Mouse (Mus musculus): Measurements from ENCODE around the gene Cul1. TPM values are rescaled to one million over a fixed set of nuclear protein-coding genes. Genes with fewer than 3 reads are reported as not detected.

The Cul1 gene
- polyA plus RNA-seq, 1 experiment = 20.6 TPM

- TF ChIP-seq POLR2A (IDR thresholded peaks at IDR 0.05; ENCODE audit: borderline replicate concordance, extremely low read depth, low read depth, low read length) (no peak), CTCF (IDR thresholded peaks at IDR 0.05; ENCODE audit: insufficient read depth, low read length) (no peak)
- Histone ChIP-seq H3K4me1 (ENCODE audit: control insufficient read depth, insufficient read depth, low read length) (peaks cover 7% of the 10 kb centered on the region), H3K4me3 (replicated peaks; ENCODE audit: extremely low read depth, low read depth, low read length) (no peak overlapping the region)
- DNase-seq = no peak
Observed at GRCm38 (mm10) chr6:47467058-47467457, 13.9 kb downstream of the Cul1 start.

DNA sequence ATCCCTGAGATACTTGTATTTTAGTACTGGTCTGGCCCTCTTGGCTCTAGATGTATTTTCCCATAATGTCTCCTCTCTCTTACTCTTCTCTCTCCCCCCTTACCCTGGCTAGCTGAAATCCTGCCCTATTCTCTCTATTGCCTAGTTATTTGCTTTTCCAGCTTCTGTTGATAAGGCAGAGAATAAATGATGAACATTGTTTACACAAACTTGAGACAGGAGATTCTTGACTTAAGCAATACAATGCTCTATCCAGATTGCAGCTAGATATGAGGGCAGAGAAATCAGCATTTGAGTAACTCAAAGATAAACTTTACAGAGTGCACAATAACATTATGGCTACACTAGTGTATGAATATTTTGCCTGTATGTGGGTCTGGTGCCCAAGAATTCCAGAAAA is 16.6 kb downstream of the Cul1 start:
- no peak for TF ChIP-seq POLR2A (IDR thresholded peaks at IDR 0.05; ENCODE audit: borderline replicate concordance, extremely low read depth, low read depth, low read length)
- TF ChIP-seq CTCF (IDR thresholded peaks at IDR 0.05; ENCODE audit: insufficient read depth, low read length) = no peak
- no peak for DNase-seq
- Histone ChIP-seq H3K4me1 (ENCODE audit: control insufficient read depth, insufficient read depth, low read length) (peaks cover 8% of the 10 kb centered on the region), H3K4me3 (replicated peaks; ENCODE audit: extremely low read depth, low read depth, low read length) (no peak overlapping the region)

- Histone ChIP-seq H3K4me3 (replicated peaks; ENCODE audit: extremely low read depth, low read depth, low read length) (no peak overlapping the region), H3K4me1 (ENCODE audit: control insufficient read depth, insufficient read depth, low read length) (peaks cover 4% of the 10 kb centered on the region)
- TF ChIP-seq POLR2A (IDR thresholded peaks at IDR 0.05; ENCODE audit: borderline replicate concordance, extremely low read depth, low read depth, low read length) (no peak), CTCF (IDR thresholded peaks at IDR 0.05; ENCODE audit: insufficient read depth, low read length) (no peak)
- no peak for DNase-seq
Observed at GRCm38 (mm10) chr6:47472444-47472843, 19.2 kb downstream of the Cul1 start.

- Histone ChIP-seq H3K4me1 (ENCODE audit: control insufficient read depth, insufficient read depth, low read length) (peaks cover 9% of the 10 kb centered on the region), H3K4me3 (replicated peaks; ENCODE audit: extremely low read depth, low read depth, low read length) (no peak overlapping the region)
- no peak for DNase-seq
- WGBS = 94% methylated on average over 1 of the region's 1 CpGs
- TF ChIP-seq POLR2A (IDR thresholded peaks at IDR 0.05; ENCODE audit: borderline replicate concordance, extremely low read depth, low read depth, low read length) (no peak), CTCF (IDR thresholded peaks at IDR 0.05; ENCODE audit: insufficient read depth, low read length) (no peak)
Observed at GRCm38 (mm10) chr6:47482027-47482426, 28.8 kb downstream of the Cul1 start.

- DNase-seq = no peak
- H3K4me3 ChIP-seq (replicated peaks; ENCODE audit: extremely low read depth, low read depth, low read length) = no peak overlapping the region
- 86% methylated on average over 4 of the region's 4 CpGs for WGBS
Observed at GRCm38 (mm10) chr6:47494562-47494961, 41.4 kb downstream of the Cul1 start.

GRCm38 (mm10) chr6:47520030-47520429 is 66.8 kb downstream of the Cul1 start:
- DNase-seq = no peak
- TF ChIP-seq POLR2A (IDR thresholded peaks at IDR 0.05; ENCODE audit: borderline replicate concordance, extremely low read depth, low read depth, low read length) (no peak), CTCF (IDR thresholded peaks at IDR 0.05; ENCODE audit: insufficient read depth, low read length) (no peak)
- H3K4me1 ChIP-seq (ENCODE audit: control insufficient read depth, insufficient read depth, low read length) = no peaks in the 10 kb centered on the region
- 81% methylated on average over 2 of the region's 2 CpGs for WGBS
- no peak overlapping the region for H3K4me3 ChIP-seq (replicated peaks; ENCODE audit: extremely low read depth, low read depth, low read length)

More at GRCm38 (mm10) chr6:47494562-47494961, 41.4 kb downstream of the Cul1 start:
- no peak for TF ChIP-seq CTCF (IDR thresholded peaks at IDR 0.05; ENCODE audit: insufficient read depth, low read length)
- TF ChIP-seq POLR2A (IDR thresholded peaks at IDR 0.05; ENCODE audit: borderline replicate concordance, extremely low read depth, low read depth, low read length) = no peak
- H3K4me1 ChIP-seq (ENCODE audit: control insufficient read depth, insufficient read depth, low read length) = peaks cover 2% of the 10 kb centered on the region; the same call in 1 of the 2 replicates

GRCm38 (mm10) chr6:47522431-47522830 is 69.2 kb downstream of the Cul1 start:
- TF ChIP-seq POLR2A (IDR thresholded peaks at IDR 0.05; ENCODE audit: borderline replicate concordance, extremely low read depth, low read depth, low read length) (no peak), CTCF (IDR thresholded peaks at IDR 0.05; ENCODE audit: insufficient read depth, low read length) (no peak)
- DNase-seq = no peak
- WGBS = 83% methylated on average over 3 of the region's 3 CpGs
- H3K4me3 ChIP-seq (replicated peaks; ENCODE audit: extremely low read depth, low read depth, low read length) = no peak overlapping the region
- H3K4me1 ChIP-seq (ENCODE audit: control insufficient read depth, insufficient read depth, low read length) = no peaks in the 10 kb centered on the region

GRCm38 (mm10) chr6:47525041-47525440 is 71.8 kb downstream of the Cul1 start:
- H3K4me1 ChIP-seq (ENCODE audit: control insufficient read depth, insufficient read depth, low read length) = no peaks in the 10 kb centered on the region
- H3K4me3 ChIP-seq (replicated peaks; ENCODE audit: extremely low read depth, low read depth, low read length) = no peak overlapping the region
- TF ChIP-seq CTCF (IDR thresholded peaks at IDR 0.05; ENCODE audit: insufficient read depth, low read length) = no peak
- no peak for TF ChIP-seq POLR2A (IDR thresholded peaks at IDR 0.05; ENCODE audit: borderline replicate concordance, extremely low read depth, low read depth, low read length)
- no peak for DNase-seq
- 78% methylated on average over 2 of the region's 2 CpGs for WGBS

DNA sequence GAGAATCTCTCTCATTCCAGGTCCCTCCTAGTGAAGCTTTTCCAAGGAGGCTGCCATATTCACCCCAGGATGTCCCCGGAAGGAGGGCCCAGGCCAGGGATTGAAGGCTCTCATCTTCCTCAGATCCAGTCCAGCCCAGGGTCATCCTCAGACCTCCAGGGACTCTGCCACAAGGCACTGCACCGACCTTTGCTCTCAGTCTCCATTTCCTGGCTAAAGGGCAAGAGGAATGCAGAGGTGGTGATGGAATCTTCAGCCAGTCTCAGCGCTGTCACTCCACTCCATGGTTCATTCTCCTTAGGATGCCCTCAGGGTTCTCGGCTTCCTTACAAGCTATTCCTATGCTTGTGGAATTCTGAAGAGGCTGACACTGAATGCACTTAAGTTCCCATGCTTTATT is 73.2 kb downstream of the Cul1 start:
- no peak for DNase-seq
- no peak overlapping the region for H3K4me3 ChIP-seq (replicated peaks; ENCODE audit: extremely low read depth, low read depth, low read length)
- TF ChIP-seq POLR2A (IDR thresholded peaks at IDR 0.05; ENCODE audit: borderline replicate concordance, extremely low read depth, low read depth, low read length) (no peak), CTCF (IDR thresholded peaks at IDR 0.05; ENCODE audit: insufficient read depth, low read length) (no peak)
- 77% methylated on average over 4 of the region's 4 CpGs for WGBS
- H3K4me1 ChIP-seq (ENCODE audit: control insufficient read depth, insufficient read depth, low read length) = no peaks in the 10 kb centered on the region

- no peak for TF ChIP-seq POLR2A (IDR thresholded peaks at IDR 0.05; ENCODE audit: borderline replicate concordance, extremely low read depth, low read depth, low read length)
- no peak for TF ChIP-seq CTCF (IDR thresholded peaks at IDR 0.05; ENCODE audit: insufficient read depth, low read length)
- DNase-seq = no peak
- WGBS = 79% methylated on average over 2 of the region's 2 CpGs
- Histone ChIP-seq H3K4me1 (ENCODE audit: control insufficient read depth, insufficient read depth, low read length) (no peaks in the 10 kb centered on the region), H3K4me3 (replicated peaks; ENCODE audit: extremely low read depth, low read depth, low read length) (no peak overlapping the region)
Observed at GRCm38 (mm10) chr6:47527129-47527528, 73.9 kb downstream of the Cul1 start.
